Mouse (Mus musculus) kidney, postnatal 14 days (tissue): ENCODE results near the gene Cenps.
"Not testable (repeated sequence)": the region's sequence is repeated elsewhere in the genome, so short reads cannot be mapped to it uniquely, and the experiment has no call there.

Experiments
- DNase-seq: peaks from one replicate; pipeline ENCODE4 v3.0.0; 2022; ENCODE audit warnings: mixed read lengths

The Cenps gene

DNA sequence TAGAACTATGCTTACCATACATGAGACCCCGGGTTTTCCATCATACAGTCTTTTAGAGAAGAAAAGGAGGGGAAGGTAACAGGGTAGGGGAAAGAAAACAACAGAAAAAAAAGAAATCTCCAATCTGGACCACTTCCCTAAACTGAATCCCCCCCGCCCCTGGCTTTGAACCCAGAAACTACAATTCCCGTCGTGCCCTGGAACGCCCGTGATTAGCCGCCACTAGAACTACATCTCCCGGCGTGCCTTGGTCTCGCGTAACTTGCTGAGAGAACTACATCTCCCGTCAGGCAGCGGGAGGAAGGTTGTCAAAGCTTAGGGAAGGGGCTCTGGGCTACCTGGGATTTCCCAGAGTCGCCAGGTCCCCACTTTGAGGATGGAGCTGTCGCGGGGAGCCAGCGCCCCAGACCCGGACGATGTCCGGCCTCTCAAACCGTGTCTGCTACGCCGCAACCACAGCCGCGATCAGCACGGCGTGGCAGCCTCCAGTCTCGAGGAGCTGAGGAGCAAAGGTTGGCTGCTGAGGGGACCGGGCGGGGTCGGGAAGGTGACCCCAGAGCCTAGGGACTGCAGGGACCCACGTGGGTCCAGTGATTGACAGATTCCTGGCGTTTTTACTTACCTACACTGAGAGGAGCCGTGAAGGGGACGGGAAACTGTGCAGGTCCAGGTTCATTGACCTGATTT is 33.4 kb downstream of the Cenps start, which contains the start of gene Dffa:
Gene Dffa, plus strand, starts transcription at position 272 of the 687 bp plus-strand sequence.
- peak; percentile 94 for DNase-seq

DNA sequence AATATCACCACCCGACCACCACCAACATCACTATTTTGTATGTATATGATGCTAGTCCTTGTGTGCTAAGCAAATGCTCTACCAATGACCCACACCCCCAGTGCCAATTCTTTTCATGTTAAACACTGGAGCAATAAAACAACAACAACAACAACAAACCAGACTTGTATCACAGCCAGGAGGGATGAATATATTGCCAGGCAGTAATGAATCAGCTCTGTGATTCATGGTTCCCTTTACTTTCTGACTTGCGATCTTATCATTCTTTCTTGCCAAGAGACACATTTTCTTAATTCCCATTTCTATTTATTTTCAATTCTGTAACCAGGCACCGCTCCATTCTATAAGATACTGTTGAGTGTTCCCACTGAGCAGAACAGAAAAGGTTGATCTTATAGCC is 36.0 kb downstream of the Cenps start:
- DNase-seq = no peak

DNA sequence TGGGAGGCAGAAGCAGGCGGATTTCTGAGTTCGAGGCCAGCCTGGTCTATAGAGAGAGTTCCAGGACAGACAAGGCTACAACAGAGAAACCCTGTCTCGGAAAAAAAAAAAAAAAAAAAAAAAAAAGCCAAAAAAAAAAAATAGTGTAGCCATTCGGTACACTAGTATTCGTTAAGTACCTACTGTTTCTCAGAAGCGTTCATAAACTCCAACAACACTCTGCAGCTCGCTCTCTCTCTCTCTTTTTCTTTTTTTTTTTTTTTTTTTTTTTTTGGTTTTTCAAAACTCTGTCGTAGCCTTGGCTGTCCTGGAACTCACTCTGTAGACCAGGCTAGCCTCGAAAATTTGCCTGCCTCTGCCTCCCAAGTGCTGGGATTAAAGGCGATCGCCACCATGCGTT is 37.0 kb downstream of the Cenps start:
- DNase-seq = not testable (repeated sequence)

DNA sequence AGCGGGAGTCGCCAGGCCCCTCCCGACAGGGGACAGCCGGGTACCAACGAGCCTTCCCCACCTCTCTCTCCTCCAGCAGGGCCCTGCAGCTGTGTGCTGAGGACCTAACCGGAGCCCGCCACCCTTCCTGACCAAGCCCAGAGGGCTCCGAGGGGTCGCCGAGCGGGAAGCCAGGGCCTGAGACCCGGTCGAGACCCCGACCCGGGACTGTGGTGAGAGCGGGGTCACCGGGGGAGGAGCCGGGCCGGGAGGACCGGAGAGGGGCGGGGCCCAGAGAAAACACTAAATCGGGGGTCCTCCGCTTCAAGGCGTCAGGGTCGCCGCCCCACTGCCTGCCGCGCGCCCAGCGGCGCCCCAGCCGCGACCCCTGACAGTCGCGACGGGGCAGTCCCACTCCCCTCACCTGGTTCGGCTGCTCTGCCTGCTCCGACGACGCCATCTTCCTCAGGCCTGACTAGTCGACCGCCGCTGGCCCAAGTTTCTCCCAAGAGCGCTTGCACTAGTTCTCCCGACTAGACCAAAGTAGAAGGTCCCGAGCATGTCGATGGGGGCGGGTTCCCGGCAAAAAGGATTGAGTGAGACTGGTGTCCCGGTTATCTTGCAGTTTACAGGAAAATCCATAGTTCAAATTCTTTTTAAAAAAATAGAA is 37.9 kb downstream of the Cenps start, which contains the start of gene Pex14:
Gene Pex14, minus strand, starts transcription at position 508 of the 649 bp plus-strand sequence.
- DNase-seq = peak; percentile 95

DNA sequence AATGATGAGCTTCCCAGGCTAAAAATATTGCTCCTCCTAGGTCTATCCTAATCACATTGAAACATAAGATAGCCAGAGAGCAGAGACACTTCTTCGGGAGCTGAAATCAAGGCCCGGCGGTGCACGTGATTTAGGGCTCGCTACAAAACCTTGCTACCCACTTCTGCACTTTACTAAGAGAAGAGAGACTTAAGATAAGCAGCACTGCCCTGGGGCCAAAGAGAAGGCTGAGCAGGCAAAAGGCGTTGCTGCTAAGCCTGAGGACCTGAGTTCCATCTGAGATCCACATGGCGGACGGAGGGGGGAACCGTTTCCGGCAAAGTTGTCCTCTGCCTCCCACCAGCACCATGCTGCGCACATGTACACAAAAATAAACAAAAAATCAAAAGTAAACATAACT is 38.9 kb downstream of the Cenps start:
- DNase-seq = no peak

DNA sequence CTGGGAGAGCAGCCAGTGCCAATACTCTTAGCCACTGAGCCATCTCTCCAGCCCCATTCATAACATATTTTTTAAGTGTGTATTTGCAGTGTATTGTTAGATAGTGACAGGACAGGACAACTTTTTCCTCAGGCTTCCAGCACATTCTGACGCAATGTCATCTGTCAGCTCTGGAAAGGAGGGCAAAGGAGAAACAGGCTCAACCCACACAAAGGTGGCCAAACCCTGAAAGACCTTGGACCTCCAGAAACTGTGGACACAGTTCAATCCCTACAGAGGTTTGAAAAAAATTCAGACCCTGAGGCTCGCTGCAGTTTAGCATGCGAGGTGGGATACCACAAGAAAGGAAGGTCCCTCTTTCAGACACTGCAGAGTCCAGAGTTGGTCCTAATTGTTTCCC is 39.5 kb downstream of the Cenps start:
- DNase-seq = no peak

DNA sequence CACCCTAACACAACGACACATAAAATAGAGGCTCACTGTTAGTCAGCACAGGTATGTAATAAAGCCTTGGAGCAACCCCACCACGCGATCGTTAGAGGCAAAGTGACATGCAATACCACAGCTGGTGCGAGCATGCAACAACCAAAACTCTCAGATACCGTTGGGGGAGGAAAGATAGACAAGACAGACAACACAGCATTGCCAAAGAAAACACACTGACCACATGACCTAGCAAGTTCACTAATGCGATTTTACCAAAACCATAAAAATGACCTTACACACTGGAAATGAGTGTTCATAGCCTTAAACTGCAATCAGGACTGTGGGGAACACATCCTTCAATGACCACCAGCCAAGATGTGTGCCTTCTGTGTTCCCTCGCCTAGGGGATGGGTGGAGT is 46.1 kb downstream of the Cenps start:
- DNase-seq = no peak

DNA sequence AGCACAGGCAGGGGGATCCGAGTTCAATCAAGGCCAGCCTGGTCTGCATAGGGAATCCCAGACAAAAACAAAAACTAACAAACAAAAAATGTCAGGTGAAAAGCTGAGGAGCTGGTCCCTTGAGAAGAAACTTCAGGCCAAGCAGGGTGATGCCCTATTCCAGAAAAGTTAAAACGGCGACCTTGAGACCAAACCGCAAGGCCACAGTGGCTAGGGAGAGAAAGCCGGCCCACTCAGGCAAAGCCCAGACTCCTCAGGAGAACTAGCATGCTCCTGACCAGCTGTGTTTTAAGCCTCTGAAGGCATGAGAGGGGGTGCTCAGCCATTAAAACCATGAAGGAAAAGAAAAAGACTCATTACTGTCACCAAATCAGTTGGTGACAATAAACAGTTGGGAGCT is 52.0 kb downstream of the Cenps start:
- DNase-seq = no peak

DNA sequence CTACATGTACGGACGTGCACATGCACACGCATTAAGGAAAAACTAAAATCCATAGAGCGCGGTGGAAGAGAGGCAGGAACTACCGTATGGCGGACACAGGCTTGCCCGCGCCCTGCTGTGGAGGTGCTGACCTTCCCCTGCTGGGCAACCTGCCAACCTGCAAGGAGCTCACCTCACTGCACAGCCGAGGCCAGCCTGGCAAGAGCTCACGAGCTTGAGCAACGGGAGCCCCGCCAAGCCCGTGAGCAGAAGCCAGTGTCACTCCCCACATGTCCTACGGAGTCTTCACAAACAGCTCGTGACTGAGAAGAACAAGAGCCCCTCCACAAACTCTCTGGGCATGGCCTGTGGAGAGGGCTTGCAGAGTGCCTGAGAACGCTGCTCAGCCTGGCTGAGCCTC is 55.9 kb downstream of the Cenps start:
- peak; percentile 93 for DNase-seq

DNA sequence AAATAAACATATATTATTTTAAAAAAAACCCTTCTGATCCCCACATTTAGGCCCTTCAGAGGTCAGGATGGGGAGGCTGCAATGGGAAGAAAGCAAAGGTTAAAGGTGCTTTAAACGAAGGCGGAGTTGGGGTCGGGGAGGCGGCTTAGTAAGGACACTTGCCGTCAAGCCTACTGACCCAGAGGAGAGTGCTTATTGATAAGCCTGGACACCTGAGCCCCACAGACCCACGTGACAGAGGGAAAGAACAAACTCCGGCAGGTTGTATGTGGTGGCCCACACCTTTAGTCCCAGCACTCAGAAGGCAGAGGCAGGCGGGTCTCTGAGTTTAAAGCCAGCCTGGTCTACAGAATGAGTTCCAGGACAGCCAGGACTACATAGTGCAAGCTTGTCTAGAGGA is 57.3 kb downstream of the Cenps start:
- no peak for DNase-seq

DNA sequence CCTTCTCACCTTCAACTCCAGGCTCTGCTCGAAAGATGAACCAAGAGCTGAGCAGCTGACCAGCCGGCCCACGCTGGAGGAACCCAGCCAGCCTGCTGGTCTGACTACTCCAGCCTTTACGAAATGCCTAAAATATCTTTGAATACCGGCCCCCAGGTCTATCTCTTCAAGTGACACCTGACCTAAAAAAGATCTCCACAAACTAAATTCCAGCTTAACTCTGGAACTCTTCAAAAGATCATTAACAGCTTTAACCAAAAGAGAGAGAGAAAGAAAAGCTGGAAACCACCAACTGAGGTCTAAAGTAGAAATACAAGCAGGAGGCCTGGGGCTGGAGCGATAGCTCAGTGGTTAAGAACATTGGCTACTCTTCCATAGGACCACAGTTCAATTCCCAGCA is 57.8 kb downstream of the Cenps start:
- DNase-seq = peak; percentile 32

DNA sequence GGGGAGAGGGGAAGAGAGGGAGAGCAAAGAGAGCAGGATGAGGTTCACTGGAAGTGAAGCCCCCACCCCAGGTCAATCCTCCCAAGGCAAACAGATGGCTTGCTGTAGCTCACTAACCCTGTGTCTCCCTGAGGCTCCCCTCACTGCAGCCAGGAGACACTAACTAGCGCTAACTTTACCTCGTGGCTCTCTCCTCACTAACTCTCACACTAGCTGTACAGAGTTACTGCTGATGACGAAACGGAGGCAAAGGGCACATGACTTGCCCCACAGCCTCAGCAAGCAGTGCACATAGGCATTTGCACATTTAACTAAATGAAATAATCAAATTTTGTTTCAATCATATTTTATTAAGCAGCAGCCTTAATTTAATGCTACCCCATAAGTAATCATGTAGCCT is 59.2 kb downstream of the Cenps start:
- peak; percentile 41 for DNase-seq
